10 mouse cellular contexts compared by ENCODE assay signal in the genomic region with DNA sequence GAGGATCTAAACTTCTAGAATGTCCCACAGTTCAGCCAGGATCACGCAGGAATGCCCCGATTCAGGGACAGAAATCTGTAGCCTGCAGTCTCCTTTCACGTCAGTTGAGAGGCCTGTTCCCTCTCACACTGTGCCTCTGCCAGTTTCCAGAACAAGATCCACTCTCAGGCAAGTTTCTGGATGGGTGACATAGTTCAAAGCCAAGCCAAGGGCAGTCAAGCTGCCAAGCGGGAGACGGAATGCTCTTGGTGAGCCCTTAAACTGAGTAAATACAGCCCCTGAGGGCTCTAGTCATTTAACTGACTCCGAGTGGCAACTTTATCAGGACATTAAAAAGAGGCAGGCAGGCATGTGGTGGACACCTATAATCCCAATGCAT. TPM values are rescaled to one million over a fixed set of nuclear protein-coding genes. Genes with fewer than 3 reads are reported as not detected.
DNase-seq lines count a peak whose midpoint lies in the region; ATAC-seq lines count a peak whose summit lies in the region.
"Had no signal": no experiment of that assay in that cellular context is flagged by ENCODE, and none has a peak within 500 bp of the region (broad histone marks: within the 10 kb centered on the region; RNA-seq: fewer than 3 reads in every experiment).

No protein-coding gene starts in this region.

- no peaks in the 10 kb centered on the region; the same call in 1 of the 2 replicates for H3K9me3 ChIP-seq in heart, embryonic 16.5 days (replicated peaks; ENCODE audit: control insufficient read depth, low read length)
- no peaks in the 10 kb centered on the region for H3K9me3 ChIP-seq in hindbrain, embryonic 16.5 days (ENCODE audit: control insufficient read depth, low read length)
- H3K9me3 ChIP-seq: limb, embryonic 13.5 days had no signal

- peaks cover 7% of the 10 kb centered on the region; the same call in 1 of the 2 replicates for H3K4me1 ChIP-seq in heart, embryonic 16.5 days (ENCODE audit: control insufficient read depth, insufficient read depth, low read length)
- no peaks in the 10 kb centered on the region for H3K4me1 ChIP-seq in hindbrain, embryonic 16.5 days (ENCODE audit: control insufficient read depth, insufficient read depth, low read depth, low read length)

- DNase-seq in right cerebral cortex, postnatal 10 days (ENCODE audit: low spot score in 2 of 2) = peak; percentile 43 to 48
- DNase-seq in right cerebral cortex, postnatal 25 days = no peak
- peak; percentile 36 to 40 for DNase-seq in kidney, postnatal 36 days
- DNase-seq in urinary bladder, adult 18-20 months (ENCODE audit: low spot score in 2 of 2) = no peak
- DNase-seq in thymus, postnatal 0 days (ENCODE audit: low spot score) = no peak
- DNase-seq in urinary bladder, postnatal 14 days (ENCODE audit: low spot score) = no peak
- DNase-seq: right cerebral cortex, adult 18-20 months had no signal

- 28% methylated on average over 6 of the region's 6 CpGs for WGBS in heart, embryonic 16.5 days
- 73% methylated on average over 6 of the region's 6 CpGs for WGBS in hindbrain, embryonic 16.5 days

- no peak overlapping the region for H3K4me3 ChIP-seq in heart, embryonic 16.5 days (ENCODE audit: low read length)
- no peak overlapping the region for H3K4me3 ChIP-seq in hindbrain, embryonic 16.5 days (ENCODE audit: low read length)
- H3K4me3 ChIP-seq: limb, embryonic 13.5 days had no signal

- peaks cover 2% of the 10 kb centered on the region; the same call in 1 of the 2 replicates for H3K27me3 ChIP-seq in heart, embryonic 16.5 days (ENCODE audit: control insufficient read depth, insufficient read depth, low read length)
- H3K27me3 ChIP-seq in hindbrain, embryonic 16.5 days (replicated peaks; ENCODE audit: control insufficient read depth, insufficient read depth, low read length) = no peaks in the 10 kb centered on the region

- H3K27ac ChIP-seq in heart, embryonic 16.5 days (ENCODE audit: low read length) = peak overlapping the region; percentile 74
- no peak overlapping the region for H3K27ac ChIP-seq in hindbrain, embryonic 16.5 days (ENCODE audit: low read depth, low read length)
- H3K27ac ChIP-seq: limb, embryonic 13.5 days had no signal

- H3K36me3 ChIP-seq in heart, embryonic 16.5 days (ENCODE audit: control insufficient read depth, insufficient read depth) = no peaks in the 10 kb centered on the region
- no peaks in the 10 kb centered on the region for H3K36me3 ChIP-seq in hindbrain, embryonic 16.5 days (ENCODE audit: control insufficient read depth, insufficient read depth, low read length)
- H3K36me3 ChIP-seq: limb, embryonic 13.5 days had no signal

- no peak overlapping the region; the same call in 1 of the 2 replicates for H3K9ac ChIP-seq in heart, embryonic 16.5 days (ENCODE audit: low read length)
- H3K9ac ChIP-seq in hindbrain, embryonic 16.5 days (ENCODE audit: low read depth, low read length) = no peak overlapping the region
- H3K9ac ChIP-seq: limb, embryonic 13.5 days had no signal

- ATAC-seq in heart, embryonic 16.5 days (replicated peaks; ENCODE audit: extremely low read depth, insufficient read depth, low FRiP score) = peak; percentile 38; the same call in 1 of the 2 replicates
- no peak for ATAC-seq in hindbrain, embryonic 16.5 days

- no peak overlapping the region for H3K4me2 ChIP-seq in heart, embryonic 16.5 days (ENCODE audit: low read depth, low read length)
- H3K4me2 ChIP-seq in hindbrain, embryonic 16.5 days (ENCODE audit: low read length) = no peak overlapping the region
- H3K4me2 ChIP-seq: limb, embryonic 13.5 days had no signal

RNA-seq across cellular contexts. Expression of gene Fat2, which starts 32.7 kb away (rescaled TPM):
- polyA plus RNA-seq in heart, embryonic 16.5 days (2015; fragmentation: Nextera tagmentation; extraction: Ambion mirVana) = 0.12 TPM in 2 replicates
- 0.51 and 0.55 TPM in 2 replicates for polyA plus RNA-seq in thymus, postnatal 0 days (2015; fragmentation: Nextera tagmentation; extraction: Ambion mirVana)
- 0.36 and 0.45 TPM in 2 replicates for polyA plus RNA-seq in hindbrain, embryonic 16.5 days (2015; fragmentation: Nextera tagmentation; extraction: Ambion mirVana)

RNA-seq across cellular contexts. Expression of gene Sparc, which starts 53.9 kb away (rescaled TPM):
- 1,876 and 1,966 TPM in 2 replicates for polyA plus RNA-seq in heart, embryonic 16.5 days (2015; fragmentation: Nextera tagmentation; extraction: Ambion mirVana)
- polyA plus RNA-seq in thymus, postnatal 0 days (2015; fragmentation: Nextera tagmentation; extraction: Ambion mirVana) = 297 TPM in 2 replicates
- polyA plus RNA-seq in hindbrain, embryonic 16.5 days (2015; fragmentation: Nextera tagmentation; extraction: Ambion mirVana) = 616 and 724 TPM in 2 replicates

Comparison
In these comparisons a context has a peak if more than half of its experiments do, and no peak if none do; other contexts are left out.
1. DNase-seq: peak in right cerebral cortex, postnatal 10 days (2 of 2) and kidney, postnatal 36 days (2 of 2); none in right cerebral cortex, postnatal 25 days (single experiment), urinary bladder, adult 18-20 months (0 of 2), thymus, postnatal 0 days (single experiment) and urinary bladder, postnatal 14 days (single experiment).